Mouse (Mus musculus): ENCODE measurements around the gene Per1.

- TF ChIP-seq CTCF (IDR thresholded peaks at IDR 0.05): no peak
- TF ChIP-seq POLR2A (IDR thresholded peaks at IDR 0.05; ENCODE audit: insufficient read depth, low read depth, low read length): no peak
Measured at GRCm38 (mm10) chr11:69108223-69108622, 13.2 kb downstream of the Per1 start.
